Mouse (Mus musculus): ENCODE measurements at regions not wholly inside any gene's neighbourhood (a gene's known extent, or its start where the extent isn't known, plus 50 kb on each side); places are given as distances from the start of the nearest gene placed in this dataset.

- no peaks in the 10 kb centered on the region for H3K9me3 ChIP-seq (replicated peaks)
- H3K4me1 ChIP-seq (replicated peaks): peaks cover 12% of the 10 kb centered on the region; the same call in 1 of the 2 replicates
- no peak overlapping the region for H3K9ac ChIP-seq
- no peaks in the 10 kb centered on the region for H3K36me3 ChIP-seq
- no peak overlapping the region for H3K4me2 ChIP-seq
- ATAC-seq (ENCODE audit: insufficient number of reproducible peaks, low FRiP score): no peak
- H3K27me3 ChIP-seq (replicated peaks): no peaks in the 10 kb centered on the region
- no peak overlapping the region for H3K4me3 ChIP-seq
- no peak overlapping the region for H3K27ac ChIP-seq (ENCODE audit: poor library complexity, severe bottlenecking)
- 80% methylated on average over 6 of the region's 6 CpGs for whole genome bisulfite sequencing
These were observed 449.1 kb upstream of the Adamts9 start for GRCm38 (mm10) chr6:93392402-93392801.

DNA sequence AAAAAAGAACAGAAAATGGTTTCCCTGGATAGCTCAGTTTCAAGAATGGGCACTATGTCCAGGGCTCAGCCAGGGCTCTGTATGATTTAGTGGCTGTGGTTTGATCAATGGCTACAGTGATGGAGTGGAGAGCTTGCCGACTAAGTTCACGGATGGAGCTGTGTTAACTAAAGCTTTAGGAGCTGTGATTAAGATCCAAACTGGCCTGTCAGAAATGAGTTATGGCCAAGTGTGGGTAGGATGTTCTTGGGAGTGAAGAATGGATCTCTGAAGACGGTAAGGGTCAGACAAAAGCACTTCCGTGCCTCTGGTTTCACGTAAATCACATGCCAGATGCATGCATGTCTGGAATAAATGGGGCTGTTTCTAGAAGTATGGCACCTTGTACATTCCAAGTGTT lies 447.9 kb upstream of the Adamts9 start:
- Histone ChIP-seq H3K4me3 (no peak overlapping the region), H3K4me1 (replicated peaks) (peaks cover 12% of the 10 kb centered on the region; the same call in 1 of the 2 replicates), H3K4me2 (no peak overlapping the region), H3K27ac (ENCODE audit: poor library complexity, severe bottlenecking) (no peak overlapping the region), H3K9me3 (replicated peaks) (no peaks in the 10 kb centered on the region), H3K27me3 (replicated peaks) (no peaks in the 10 kb centered on the region), H3K9ac (no peak overlapping the region), H3K36me3 (no peaks in the 10 kb centered on the region)
- no peak for ATAC-seq (ENCODE audit: insufficient number of reproducible peaks, low FRiP score)
- WGBS: 70% methylated on average over 5 of the region's 5 CpGs

GRCm38 (mm10) chr6:93371341-93371740 lies 428.0 kb upstream of the Adamts9 start:
- Histone ChIP-seq H3K9me3 (replicated peaks) (no peaks in the 10 kb centered on the region), H3K4me1 (replicated peaks) (0 out of 2 replicates have a peak, but pooled peaks cover 5% of the 10 kb centered on the region), H3K27me3 (replicated peaks) (no peaks in the 10 kb centered on the region), H3K36me3 (no peaks in the 10 kb centered on the region), H3K4me3 (no peak overlapping the region), H3K4me2 (no peak overlapping the region), H3K9ac (no peak overlapping the region), H3K27ac (ENCODE audit: poor library complexity, severe bottlenecking) (no peak overlapping the region)
- 48% methylated on average over 6 of the region's 6 CpGs for WGBS
- no peak for ATAC-seq (ENCODE audit: insufficient number of reproducible peaks, low FRiP score)

GRCm38 (mm10) chr6:93363846-93364245 lies 420.6 kb upstream of the Adamts9 start:
- Histone ChIP-seq H3K27me3 (replicated peaks) (no peaks in the 10 kb centered on the region), H3K9ac (no peak overlapping the region), H3K36me3 (no peaks in the 10 kb centered on the region), H3K4me1 (replicated peaks) (no peaks in the 10 kb centered on the region), H3K9me3 (replicated peaks) (no peaks in the 10 kb centered on the region), H3K4me2 (no peak overlapping the region), H3K27ac (ENCODE audit: poor library complexity, severe bottlenecking) (no peak overlapping the region), H3K4me3 (no peak overlapping the region)
- no peak for ATAC-seq (ENCODE audit: insufficient number of reproducible peaks, low FRiP score)
- 66% methylated on average over 4 of the region's 4 CpGs for WGBS

DNA sequence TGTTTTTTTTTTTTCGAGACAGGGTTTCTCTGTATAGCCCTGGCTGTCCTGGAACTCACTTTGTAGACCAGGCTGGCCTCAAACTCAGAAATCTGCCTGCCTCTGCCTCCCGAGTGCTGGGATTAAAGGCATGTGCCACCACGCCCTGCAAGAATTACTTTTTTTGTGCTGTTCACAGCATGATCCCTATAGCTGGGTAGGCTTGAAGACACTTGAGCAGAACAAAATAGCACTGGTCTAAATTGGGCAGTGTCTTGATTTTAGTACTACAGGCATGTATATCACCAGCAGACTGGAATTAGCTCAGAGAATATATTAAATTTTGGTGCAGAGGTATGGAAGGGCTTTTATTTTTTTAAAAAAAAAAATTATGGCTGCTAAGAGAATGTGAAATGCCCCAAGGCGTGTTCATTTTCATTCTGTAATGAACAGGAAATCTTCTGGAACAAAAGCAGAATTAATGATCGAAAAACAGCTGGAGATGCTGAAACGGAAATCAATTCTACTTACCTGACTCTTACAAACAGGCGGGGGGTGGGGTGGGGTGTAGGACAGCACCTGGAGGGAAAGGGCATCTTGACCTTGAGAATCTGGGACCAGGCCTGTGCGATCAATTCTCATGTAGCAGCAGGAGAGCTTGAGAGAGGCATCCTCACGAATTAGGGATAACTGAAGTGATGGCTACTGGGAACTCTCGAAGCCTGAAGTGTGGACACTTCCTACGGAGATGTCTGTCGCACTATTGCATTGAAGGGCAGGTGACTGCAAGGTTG lies 410.2 kb upstream of the Adamts9 start:
- no peaks in the 10 kb centered on the region for H3K9me3 ChIP-seq (replicated peaks)
- H3K4me2 ChIP-seq: no peak overlapping the region
- no peak overlapping the region for H3K9ac ChIP-seq
- H3K27ac ChIP-seq (ENCODE audit: poor library complexity, severe bottlenecking): no peak overlapping the region
- WGBS: 79% methylated on average over 12 of the region's 12 CpGs
- H3K4me1 ChIP-seq (replicated peaks): no peaks in the 10 kb centered on the region
- H3K4me3 ChIP-seq: no peak overlapping the region
- no peak for ATAC-seq (ENCODE audit: insufficient number of reproducible peaks, low FRiP score)
- no peaks in the 10 kb centered on the region for H3K27me3 ChIP-seq (replicated peaks)
- H3K36me3 ChIP-seq: no peaks in the 10 kb centered on the region

DNA sequence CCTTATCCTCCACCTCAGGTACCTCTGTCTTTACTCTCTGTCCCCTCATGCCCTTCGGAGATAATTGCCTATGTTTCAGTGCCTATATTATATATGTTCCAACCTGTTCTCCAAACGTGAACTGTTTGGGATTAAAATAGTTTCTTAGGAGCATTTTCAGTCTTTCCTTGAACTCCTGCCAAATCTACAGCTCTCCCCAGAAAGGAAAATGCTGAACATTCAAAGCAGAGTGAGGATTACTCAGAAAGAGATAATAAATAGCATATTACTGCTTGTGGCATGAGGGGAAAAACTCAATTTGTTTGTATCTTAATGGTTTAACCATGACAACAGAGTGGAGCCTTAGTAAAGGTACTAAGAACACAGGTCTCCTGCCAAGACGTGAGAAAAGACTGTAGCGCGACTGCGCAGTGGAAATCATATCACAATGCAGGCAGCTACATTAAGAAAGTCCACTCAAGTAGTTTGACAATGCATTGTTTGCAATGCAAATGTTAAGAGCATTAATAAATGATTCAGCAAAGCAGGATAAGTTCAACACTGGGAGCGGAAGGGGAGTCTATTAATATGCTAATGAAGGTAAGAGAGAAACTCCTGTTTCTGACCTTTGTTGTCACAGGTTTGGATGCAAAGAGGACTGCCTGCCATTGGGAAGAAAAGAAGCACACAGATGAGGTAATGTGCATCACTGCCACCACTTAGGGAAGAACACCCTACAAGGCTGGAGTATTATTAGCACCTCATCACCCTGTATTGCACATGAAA lies 406.8 kb upstream of the Adamts9 start:
- H3K27ac ChIP-seq (ENCODE audit: poor library complexity, severe bottlenecking): no peak overlapping the region
- H3K27me3 ChIP-seq (replicated peaks): no peaks in the 10 kb centered on the region
- H3K36me3 ChIP-seq: no peaks in the 10 kb centered on the region
- no peak overlapping the region for H3K9ac ChIP-seq
- H3K4me3 ChIP-seq: no peak overlapping the region
- no peaks in the 10 kb centered on the region for H3K9me3 ChIP-seq (replicated peaks)
- ATAC-seq (ENCODE audit: insufficient number of reproducible peaks, low FRiP score): no peak
- H3K4me1 ChIP-seq (replicated peaks): no peaks in the 10 kb centered on the region
- WGBS: 66% methylated on average over 7 of the region's 7 CpGs
- no peak overlapping the region for H3K4me2 ChIP-seq

DNA sequence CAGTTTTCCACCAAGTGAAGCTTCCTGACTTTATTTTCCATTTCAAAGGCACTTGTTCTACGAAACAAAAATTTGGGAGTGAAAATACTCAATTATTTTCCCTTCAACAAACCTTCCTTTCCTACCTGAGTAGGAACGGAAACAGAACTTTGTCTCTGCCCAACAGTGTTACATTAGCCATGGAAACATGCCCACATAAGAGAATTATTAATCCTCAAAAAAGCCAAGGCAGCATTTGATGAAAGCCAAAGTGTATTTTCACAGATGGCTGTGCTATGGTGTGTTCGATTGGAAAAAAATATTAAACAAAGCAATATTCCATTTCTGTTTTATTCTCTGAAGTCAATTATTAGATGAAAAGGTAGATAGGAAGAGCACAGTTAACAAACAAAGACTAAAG lies 404.8 kb upstream of the Adamts9 start:
- no peak for ATAC-seq (ENCODE audit: insufficient number of reproducible peaks, low FRiP score)

DNA sequence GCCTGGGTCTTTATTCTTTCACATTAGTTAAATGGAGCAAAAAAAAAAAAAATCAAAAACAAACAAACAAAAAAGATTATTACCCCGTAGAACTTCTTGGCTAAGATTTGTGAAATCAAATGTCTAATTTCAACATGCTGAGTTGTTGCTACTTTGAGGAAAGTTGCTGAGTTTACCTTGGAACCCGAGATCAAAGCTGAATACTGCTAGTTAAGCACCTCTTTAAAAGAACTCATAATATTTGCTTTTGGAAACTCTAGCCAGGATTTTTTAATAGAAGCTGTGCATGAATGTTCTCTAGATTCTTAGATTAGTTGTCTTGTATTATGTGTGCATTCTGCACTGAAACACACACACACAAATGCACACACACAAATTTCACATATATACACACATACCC lies 385.4 kb upstream of the Adamts9 start:
- Histone ChIP-seq H3K36me3 (no peaks in the 10 kb centered on the region), H3K9ac (no peak overlapping the region), H3K4me1 (replicated peaks) (0 out of 2 replicates have a peak, but pooled peaks cover 4% of the 10 kb centered on the region), H3K27me3 (replicated peaks) (no peaks in the 10 kb centered on the region), H3K9me3 (replicated peaks) (no peaks in the 10 kb centered on the region), H3K27ac (ENCODE audit: poor library complexity, severe bottlenecking) (no peak overlapping the region), H3K4me3 (no peak overlapping the region), H3K4me2 (no peak overlapping the region)
- no peak for ATAC-seq (ENCODE audit: insufficient number of reproducible peaks, low FRiP score)
- WGBS: 65% methylated on average over 2 of the region's 2 CpGs

More for the DNA sequence above, 404.8 kb upstream of the Adamts9 start:
- Histone ChIP-seq H3K4me2 (no peak overlapping the region), H3K4me3 (no peak overlapping the region), H3K36me3 (no peaks in the 10 kb centered on the region), H3K27ac (ENCODE audit: poor library complexity, severe bottlenecking) (no peak overlapping the region), H3K27me3 (replicated peaks) (no peaks in the 10 kb centered on the region), H3K4me1 (replicated peaks) (no peaks in the 10 kb centered on the region), H3K9me3 (replicated peaks) (no peaks in the 10 kb centered on the region), H3K9ac (no peak overlapping the region)
- WGBS: 80% methylated on average over 3 of the region's 3 CpGs

DNA sequence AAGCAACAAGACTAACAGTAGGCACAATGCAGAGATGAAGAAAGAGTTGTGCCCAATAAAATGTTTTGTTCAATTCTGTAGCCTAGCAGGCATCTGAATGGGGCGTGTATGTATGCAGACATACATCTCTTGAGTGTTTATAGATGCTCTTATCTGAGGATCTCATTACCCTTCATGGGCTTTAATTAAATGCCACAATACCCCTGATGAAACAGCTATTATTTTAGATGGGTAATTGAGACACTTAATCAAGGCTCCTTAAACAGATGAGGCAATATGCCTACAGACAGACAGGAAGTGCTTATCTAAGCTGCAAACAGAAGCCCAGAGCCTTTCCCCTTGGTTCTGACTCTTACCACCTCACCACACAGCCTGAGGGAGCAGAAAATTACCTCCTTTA lies 384.6 kb upstream of the Adamts9 start:
- Histone ChIP-seq H3K9me3 (replicated peaks) (no peaks in the 10 kb centered on the region), H3K4me3 (no peak overlapping the region), H3K36me3 (no peaks in the 10 kb centered on the region), H3K9ac (no peak overlapping the region), H3K4me2 (no peak overlapping the region), H3K27ac (ENCODE audit: poor library complexity, severe bottlenecking) (no peak overlapping the region), H3K4me1 (replicated peaks) (0 out of 2 replicates have a peak, but pooled peaks cover 4% of the 10 kb centered on the region), H3K27me3 (replicated peaks) (no peaks in the 10 kb centered on the region)
- WGBS: 91% methylated on average over 1 of the region's 1 CpGs
- no peak for ATAC-seq (ENCODE audit: insufficient number of reproducible peaks, low FRiP score)

- H3K4me1 ChIP-seq (replicated peaks): 0 out of 2 replicates have a peak, but pooled peaks cover 4% of the 10 kb centered on the region
- H3K9ac ChIP-seq: no peak overlapping the region
- no peak overlapping the region for H3K27ac ChIP-seq (ENCODE audit: poor library complexity, severe bottlenecking)
- H3K4me3 ChIP-seq: no peak overlapping the region
- no peaks in the 10 kb centered on the region for H3K36me3 ChIP-seq
- H3K4me2 ChIP-seq: no peak overlapping the region
- no peak for ATAC-seq (ENCODE audit: insufficient number of reproducible peaks, low FRiP score)
- no peaks in the 10 kb centered on the region for H3K9me3 ChIP-seq (replicated peaks)
- no peaks in the 10 kb centered on the region for H3K27me3 ChIP-seq (replicated peaks)
- WGBS: 81% methylated on average over 3 of the region's 3 CpGs
These were observed 380.6 kb upstream of the Adamts9 start for GRCm38 (mm10) chr6:93323881-93324280.

GRCm38 (mm10) chr6:93314625-93315024 lies 371.3 kb upstream of the Adamts9 start:
- Histone ChIP-seq H3K4me1 (replicated peaks) (0 out of 2 replicates have a peak, but pooled peaks cover 9% of the 10 kb centered on the region), H3K4me3 (no peak overlapping the region), H3K4me2 (no peak overlapping the region), H3K9ac (no peak overlapping the region), H3K9me3 (replicated peaks) (no peaks in the 10 kb centered on the region), H3K27ac (ENCODE audit: poor library complexity, severe bottlenecking) (no peak overlapping the region), H3K36me3 (no peaks in the 10 kb centered on the region), H3K27me3 (replicated peaks) (no peaks in the 10 kb centered on the region)
- ATAC-seq (ENCODE audit: insufficient number of reproducible peaks, low FRiP score): peak; percentile 22; the same call in 1 of the 2 replicates
- 44% methylated on average over 5 of the region's 5 CpGs for WGBS
